Mouse (Mus musculus) ES-E14 (cell line): Measurements from ENCODE around the gene Zfand4.
A peak's percentile ranks its signal among the peaks of the same experiment; 100 is the strongest.

Experiments used
- MAFK ChIP-seq: IDR thresholded peaks from 2 replicates; pipeline ENCODE4 v1.6.1; 2014; ENCODE audit warnings: mild to moderate bottlenecking, low read depth, low read length, inconsistent platforms; ENCODE audit not compliant: insufficient read depth
- ZC3H11A ChIP-seq: IDR thresholded peaks from 2 replicates; pipeline ENCODE4 v1.6.1; 2012; ENCODE audit warnings: low read depth, mild to moderate bottlenecking, inconsistent platforms, low read length, borderline replicate concordance
- ZNF384 ChIP-seq: IDR thresholded peaks from 2 replicates; pipeline ENCODE4 v1.6.1; 2012; ENCODE audit warnings: low read depth, low read length, inconsistent platforms

DNA sequence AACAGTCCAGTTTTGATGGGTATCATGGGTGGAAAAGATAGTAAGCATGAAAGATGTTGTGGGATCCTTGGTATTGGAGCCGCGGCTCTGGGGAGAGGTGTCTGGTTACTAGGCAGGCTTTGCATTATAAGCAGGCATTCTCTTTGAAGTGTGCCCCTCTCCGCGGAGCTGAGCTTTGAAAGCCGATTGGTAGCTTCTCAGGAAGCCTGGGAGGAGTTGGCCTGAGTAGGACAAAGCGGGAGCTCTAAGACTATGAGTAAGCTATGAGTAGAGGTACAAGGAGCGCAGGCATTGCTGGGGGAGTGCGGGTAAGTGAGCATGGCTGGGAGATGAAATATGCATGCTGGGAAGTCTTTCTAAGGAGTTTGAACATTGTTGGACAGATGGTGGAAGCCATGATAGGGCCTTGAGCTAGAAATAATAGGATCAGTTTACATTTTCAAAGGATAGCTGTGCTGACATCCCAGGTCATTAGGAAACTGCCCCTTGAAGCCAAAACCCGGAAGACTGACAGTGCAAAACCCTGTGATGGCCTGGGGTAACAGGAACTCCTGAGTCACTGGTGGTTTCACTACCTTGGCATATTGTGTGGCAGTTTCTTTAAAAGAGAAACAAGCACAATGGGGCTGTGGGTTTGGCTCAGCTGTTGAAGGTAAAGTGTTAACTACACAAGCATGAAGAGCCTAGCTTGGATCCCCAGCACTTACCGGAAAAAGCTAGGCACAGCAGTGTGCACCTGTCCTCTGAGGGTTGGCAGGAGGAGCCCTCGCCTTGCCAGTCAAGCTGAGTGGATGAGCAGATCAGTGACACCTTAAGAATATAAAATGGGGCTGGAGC is 2.5 kb downstream of the Zfand4 start:
- no peak for TF ChIP-seq ZC3H11A
- no peak for TF ChIP-seq ZNF384
- TF ChIP-seq MAFK = 0 out of 2 replicates have a peak, but pooled peaks have one; percentile 3
